Mouse (Mus musculus): ENCODE measurements around the gene Rpl36a. TPM values are rescaled to one million over a fixed set of nuclear protein-coding genes. Genes with fewer than 3 reads are reported as not detected.

The Rpl36a gene
- 119 and 151 TPM in 2 replicates for polyA plus RNA-seq (2012; rRNA removed)

DNA sequence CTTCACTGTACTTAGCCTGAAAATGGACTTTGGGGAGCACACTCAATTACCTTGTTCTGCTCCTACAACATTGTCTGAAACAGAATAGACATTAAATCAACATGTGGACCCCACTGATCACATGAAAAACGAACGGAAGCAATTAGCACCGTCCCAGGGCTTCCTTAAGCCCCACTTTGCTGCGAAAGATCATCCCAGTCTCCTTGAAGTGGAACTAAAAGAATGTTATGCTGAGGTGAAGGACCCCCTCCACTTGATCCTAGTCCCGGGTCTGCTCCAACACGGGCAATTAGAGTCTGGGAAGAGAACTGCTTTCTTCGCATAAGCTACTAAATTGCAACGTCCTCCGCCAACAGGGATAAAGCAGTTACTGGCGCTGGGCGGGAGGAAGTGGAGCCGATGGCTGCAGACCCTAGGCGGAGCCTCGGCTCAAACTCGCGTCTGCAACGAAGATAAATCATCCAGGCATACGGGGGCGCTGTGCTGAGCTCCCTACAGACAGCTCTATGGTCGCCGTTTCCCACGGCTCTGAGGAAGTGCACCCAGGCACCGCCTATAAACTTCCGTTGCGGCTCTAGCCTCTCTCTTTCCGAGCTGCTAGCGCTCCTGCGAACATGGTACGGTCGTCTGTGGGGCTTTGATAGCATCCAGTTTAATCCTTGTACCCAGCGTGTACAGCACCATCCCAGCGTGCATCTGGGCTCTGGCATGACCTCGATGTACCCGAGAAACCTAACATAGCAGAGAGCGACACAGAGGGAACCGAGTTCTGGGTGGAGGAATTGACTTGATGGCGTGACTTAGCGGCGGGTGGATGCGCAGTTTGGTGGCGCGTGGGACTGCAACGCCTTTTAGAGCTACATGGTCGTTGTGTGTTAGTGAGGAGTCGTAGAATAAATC is at the start of gene Rpl36a:
TSS of gene Rpl36a (plus strand) at position 552 of the 900 bp plus-strand sequence.

DNA sequence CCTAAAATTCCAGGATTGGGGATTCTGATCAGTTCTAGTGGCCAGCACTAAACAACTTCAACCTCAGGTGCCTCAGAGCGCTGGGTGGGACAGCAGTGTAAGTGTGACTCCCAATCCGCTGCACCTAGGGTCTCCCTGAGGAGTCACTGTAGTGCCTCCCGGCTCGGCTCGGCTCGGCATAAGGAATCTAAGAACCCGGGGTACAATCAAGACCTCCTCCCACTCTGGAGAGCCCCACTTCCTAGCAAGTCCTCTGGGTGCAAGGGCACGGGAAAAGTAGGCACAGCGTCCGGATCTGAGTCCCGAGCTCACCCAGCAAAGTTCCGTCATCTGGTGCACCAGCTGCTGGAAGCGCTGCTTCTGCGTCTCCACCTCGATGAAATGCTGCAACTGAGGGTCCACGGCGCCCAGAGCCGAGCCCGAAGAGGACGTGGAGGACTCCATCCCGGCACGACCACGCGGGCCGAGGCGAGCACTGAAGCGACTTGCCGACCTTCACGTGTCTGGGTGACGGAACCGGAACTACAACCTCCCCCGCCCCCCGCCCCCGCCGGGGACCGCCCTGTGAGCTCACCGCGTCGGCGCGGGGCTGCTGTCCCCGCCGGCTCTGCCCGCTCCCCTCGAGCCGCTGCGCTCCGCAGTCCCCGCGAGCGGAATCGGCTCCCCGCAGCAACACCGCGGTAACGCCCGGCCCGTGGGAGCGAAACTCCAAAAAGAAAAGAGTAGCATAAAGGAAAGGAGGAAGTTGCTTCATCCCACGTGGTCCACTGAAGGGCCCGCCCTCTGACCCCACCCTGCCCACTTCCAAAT is 44.1 kb upstream of the Rpl36a start, which contains the start of gene Timm8a1:
TSS of gene Timm8a1 (minus strand) at position 721 of the 810 bp plus-strand sequence.

DNA sequence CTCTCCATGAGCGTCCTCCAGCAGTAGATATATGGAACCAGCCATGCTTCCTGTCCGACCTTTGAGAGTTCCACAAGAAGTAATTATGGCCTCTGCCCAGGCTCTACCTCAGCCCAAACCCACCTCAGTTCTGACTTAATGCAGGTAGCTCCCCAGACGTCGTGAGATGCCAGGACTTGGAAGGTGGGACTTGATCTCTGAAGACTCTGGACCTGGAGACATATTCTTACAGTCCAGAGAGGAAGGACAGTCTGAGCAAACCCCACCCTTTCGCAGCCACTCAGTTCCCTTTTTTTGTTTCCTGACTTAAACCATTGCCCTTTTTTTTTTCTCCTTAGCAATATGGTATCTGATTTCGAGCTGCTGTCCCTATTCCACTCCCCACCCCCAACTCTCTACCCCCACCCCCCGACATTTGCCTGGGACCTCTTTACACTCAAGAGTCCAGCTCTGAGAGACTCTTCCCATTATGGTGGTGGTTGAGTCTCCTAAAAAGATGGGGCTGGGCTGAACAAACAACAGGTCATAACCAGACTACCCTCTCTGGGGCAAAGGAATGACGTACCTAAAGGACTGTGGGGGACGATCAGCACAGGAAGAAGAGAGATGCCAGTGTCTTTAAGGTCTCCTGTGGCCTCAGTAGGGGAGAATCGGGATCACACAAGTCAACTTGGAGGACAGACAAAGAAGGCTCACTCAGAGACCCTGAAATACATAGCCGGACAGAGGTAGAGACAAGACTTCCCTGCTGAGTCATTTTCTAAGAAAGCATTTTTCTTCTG is 2.4 kb upstream of the Rpl36a start, which contains the start of gene Btk:
TSS of gene Btk (minus strand) at position 683 of the 782 bp plus-strand sequence.

DNA sequence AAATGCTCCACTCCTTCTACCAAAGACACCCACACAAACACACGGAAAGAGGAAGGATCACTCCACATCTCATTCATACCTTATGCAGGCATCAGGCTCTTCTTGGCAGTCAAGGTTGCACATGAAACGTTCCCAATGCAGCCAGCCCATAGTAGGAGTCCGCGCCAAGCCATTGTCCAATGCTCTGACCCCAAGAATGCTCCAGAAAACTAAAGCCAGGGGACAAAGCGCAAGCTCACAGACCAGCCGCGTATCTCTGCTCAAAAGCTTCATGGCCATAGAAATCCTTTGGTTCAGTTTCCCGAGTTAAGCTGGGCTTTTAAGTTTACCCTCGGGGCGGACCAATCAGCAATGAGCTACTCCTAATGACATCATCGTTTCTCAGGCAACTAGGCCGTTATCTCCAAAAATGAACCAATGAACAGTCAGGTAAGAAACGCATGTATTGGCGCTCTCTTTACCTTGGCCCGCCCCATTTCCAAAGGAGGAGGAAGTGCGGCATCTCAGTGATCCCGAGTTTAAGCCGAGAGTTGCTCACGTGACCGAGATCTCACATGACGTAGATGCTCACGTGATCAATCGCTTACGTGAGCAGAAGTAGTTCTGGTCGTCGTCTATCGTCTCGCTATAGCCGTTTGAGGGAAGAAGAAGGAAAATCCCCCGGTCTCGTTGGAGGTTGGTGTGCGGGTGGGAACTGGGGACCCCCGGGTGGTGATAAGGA is 15.4 kb downstream of the Rpl36a start, which contains the start of the genes Gla and Hnrnph2:
TSS of gene Gla (minus strand) at position 467 of the 721 bp plus-strand sequence.
TSS of gene Hnrnph2 (plus strand) at position 521 of the 721 bp plus-strand sequence.

Other genes with a start within 250 kb of the Rpl36a start
- gene Drp2, start 181.1 kb upstream of the Rpl36a start, polyA plus RNA-seq (2012; rRNA removed), result 3.1 and 4.0 TPM in 2 replicates
- not detected in 2 replicates for gene Taf7l, start 109.2 kb upstream of the Rpl36a start, polyA plus RNA-seq (2012; rRNA removed)
- 0.53 and 0.89 TPM in 2 replicates for gene Timm8a1, start 43.8 kb upstream of the Rpl36a start, polyA plus RNA-seq (2012; rRNA removed)
- 0.07 and 0.26 TPM in 2 replicates for gene Btk, start 2.1 kb upstream of the Rpl36a start, polyA plus RNA-seq (2012; rRNA removed)
- 1.5 and 2.1 TPM in 2 replicates for gene Gla, start 15.5 kb downstream of the Rpl36a start, polyA plus RNA-seq (2012; rRNA removed)
- gene Hnrnph2, start 15.5 kb downstream of the Rpl36a start, polyA plus RNA-seq (2012; rRNA removed), result 4.6 and 6.8 TPM in 2 replicates
- gene Armcx4, start 100.9 kb downstream of the Rpl36a start, polyA plus RNA-seq (2012; rRNA removed), result 1.2 and 1.4 TPM in 2 replicates
- 3.7 and 4.2 TPM in 2 replicates for gene Armcx1, start 132.3 kb downstream of the Rpl36a start, polyA plus RNA-seq (2012; rRNA removed)
- gene Armcx6, start 165.8 kb downstream of the Rpl36a start, polyA plus RNA-seq (2012; rRNA removed), result 7.6 and 10.4 TPM in 2 replicates
- 4.1 and 4.9 TPM in 2 replicates for gene Armcx3, start 170.9 kb downstream of the Rpl36a start, polyA plus RNA-seq (2012; rRNA removed)
- gene Armcx2, start 223.6 kb downstream of the Rpl36a start, polyA plus RNA-seq (2012; rRNA removed), result 78.0 and 88.6 TPM in 2 replicates

All from ovary, adult 2 months (tissue).